Mouse (Mus musculus) heart, embryonic 14.5 days (tissue): Measurements from ENCODE around the gene Tnni3. TPM values are rescaled to one million over a fixed set of nuclear protein-coding genes. Genes with fewer than 3 reads are reported as not detected.
A peak's percentile ranks its signal among the peaks of the same experiment; 100 is the strongest.

Experiments
- ATAC-seq: fragments of 200-750 bp; cut with Nextera tagmentation; 2 replicates; pipeline ENCODE4 v1.8.0; 2017; ENCODE audit warnings: low read depth, moderate TSS enrichment; ENCODE audit not compliant: insufficient number of reproducible peaks, insufficient read depth, low FRiP score
- H3K27ac ChIP-seq, 2 experiments: fragments of 200-500 bp in 1 of 2; fragments of 300-500 bp in 1 of 2; sonication (generic) in 1 of 2; replicated peaks in 1 of 2; 2 replicates each; pipeline ENCODE4 v1.5.1; 2012 to 2014; ENCODE audit warnings: low read depth in 2 of 2, low read length in 2 of 2, control low read depth in 1 of 2, mild to moderate bottlenecking in 1 of 2, mixed read lengths in 1 of 2; ENCODE audit not compliant: control insufficient read depth in 1 of 2, insufficient read depth in 1 of 2
- H3K27me3 ChIP-seq: fragments of 300-500 bp; sonication (generic); 2 replicates; pipeline ENCODE4 v1.6.1; 2014; ENCODE audit warnings: mild to moderate bottlenecking, low read length, control low read depth; ENCODE audit not compliant: control insufficient read depth, insufficient read depth
- H3K36me3 ChIP-seq: fragments of 300-500 bp; sonication (generic); 2 replicates; pipeline ENCODE4 v1.6.1; 2014; ENCODE audit warnings: mild to moderate bottlenecking, control low read depth, low read length, mixed read lengths; ENCODE audit not compliant: control insufficient read depth, insufficient read depth
- H3K4me1 ChIP-seq, 2 experiments: fragments of 200-500 bp in 1 of 2; fragments of 300-500 bp in 1 of 2; sonication (generic) in 1 of 2; 2 replicates each; pipeline ENCODE4 v1.6.1; 2012 to 2014; ENCODE audit warnings: low read length in 2 of 2, control low read depth in 1 of 2, mixed read lengths in 1 of 2; ENCODE audit not compliant: control insufficient read depth in 2 of 2, insufficient read depth in 2 of 2
- H3K4me2 ChIP-seq: fragments of 300-500 bp; sonication (generic); 2 replicates; pipeline ENCODE4 v1.6.1; 2014; ENCODE audit warnings: mild to moderate bottlenecking, low read length
- H3K4me3 ChIP-seq, 2 experiments: fragments of 200-500 bp in 1 of 2; fragments of 300-500 bp in 1 of 2; sonication (generic) in 1 of 2; 2 replicates each; pipeline ENCODE4 v1.5.1; 2012 to 2014; ENCODE audit warnings: low read length in 2 of 2, mild to moderate bottlenecking in 2 of 2, control low read depth in 1 of 2, low read depth in 1 of 2, moderate library complexity in 1 of 2; ENCODE audit not compliant: control insufficient read depth in 1 of 2, insufficient read depth in 1 of 2
- H3K9ac ChIP-seq: fragments of 300-500 bp; sonication (generic); 2 replicates; pipeline ENCODE4 v1.6.1; 2014; ENCODE audit warnings: mild to moderate bottlenecking, low read length
- H3K9me3 ChIP-seq: fragments of 300-500 bp; sonication (generic); 2 replicates; pipeline ENCODE4 v1.6.1; 2016; ENCODE audit warnings: low read length, control low read depth; ENCODE audit not compliant: control insufficient read depth
- WGBS: fragments of 180-500 bp; shearing (Covaris S2); extraction: QIAGEN DNeasy Blood & Tissue Kit; methylation state at CpG from one replicate; pipeline ENCODE4 v1.1.7; 2014; 5-methylcytosine and 5-hydroxymethylcytosine counted together
- polyA plus RNA-seq: library from polyadenylated mRNA; unstranded; fragments of >200 nt; fragmentation: Nextera tagmentation; extraction: Ambion mirVana; gene quantifications from 2 replicates; pipeline ENCODE4 v1.2.1, GENCODE M21; 2014

The Tnni3 gene
- polyA plus RNA-seq, 1 experiment from 2014 or later = 2,958 TPM

- Histone ChIP-seq H3K4me1 (peaks cover 41 to 61% of the 10 kb centered on the region in 2 experiments), H3K4me2 (peak overlapping the region; percentile 59), H3K9me3 (no peaks in the 10 kb centered on the region), H3K4me3 (peak overlapping the region; percentile 11 to 24), H3K27ac (peak overlapping the region; percentile 79 to 82), H3K27me3 (no peaks in the 10 kb centered on the region), H3K36me3 (peaks cover 23% of the 10 kb centered on the region), H3K9ac (peak overlapping the region; percentile 69)
- WGBS = 6% methylated on average over 24 of the region's 24 CpGs
- peak; percentile 84 for ATAC-seq
Observed at GRCm38 (mm10) chr7:4509863-4510608, 14.0 kb downstream of the Tnni3 start.

- no peak overlapping the region for H3K4me3 ChIP-seq
- peaks cover 32 to 48% of the 10 kb centered on the region in 2 experiments for H3K4me1 ChIP-seq
- ATAC-seq = no peak
- 63% methylated on average over 8 of the region's 8 CpGs for WGBS
- peaks cover 32% of the 10 kb centered on the region for H3K36me3 ChIP-seq
- no peaks in the 10 kb centered on the region for H3K27me3 ChIP-seq
- 0 out of 4 replicates have a peak overlapping the region, but pooled peaks of 1 of the 2 experiments have one; percentile 28 for H3K27ac ChIP-seq
- H3K9ac ChIP-seq = peak overlapping the region; percentile 68
- no peaks in the 10 kb centered on the region for H3K9me3 ChIP-seq
- H3K4me2 ChIP-seq = peak overlapping the region; percentile 59
Observed at GRCm38 (mm10) chr7:4508739-4509116, 15.3 kb downstream of the Tnni3 start.

GRCm38 (mm10) chr7:4508062-4508738 lies 15.8 kb downstream of the Tnni3 start:
- Histone ChIP-seq H3K27me3 (no peaks in the 10 kb centered on the region), H3K4me3 (no peak overlapping the region), H3K9ac (peak overlapping the region; percentile 68), H3K4me1 (peaks cover 28 to 43% of the 10 kb centered on the region in 2 experiments), H3K4me2 (peak overlapping the region; percentile 59; the same call in 1 of the 2 replicates), H3K36me3 (peaks cover 32% of the 10 kb centered on the region), H3K27ac (0 out of 4 replicates have a peak overlapping the region, but pooled peaks of 1 of the 2 experiments have one; percentile 28), H3K9me3 (no peaks in the 10 kb centered on the region)
- no peak for ATAC-seq
- WGBS = 65% methylated on average over 21 of the region's 32 CpGs

- no peak overlapping the region for H3K9ac ChIP-seq
- no peaks in the 10 kb centered on the region for H3K27me3 ChIP-seq
- H3K36me3 ChIP-seq = peaks cover 32% of the 10 kb centered on the region
- WGBS = 65% methylated on average over 3 of the region's 4 CpGs
- H3K4me1 ChIP-seq = peaks cover 28 to 34% of the 10 kb centered on the region in 2 experiments
- no peak overlapping the region for H3K27ac ChIP-seq
- no peaks in the 10 kb centered on the region for H3K9me3 ChIP-seq
- no peak for ATAC-seq
- no peak overlapping the region for H3K4me3 ChIP-seq
- H3K4me2 ChIP-seq = no peak overlapping the region
Observed at GRCm38 (mm10) chr7:4507220-4507619, 16.8 kb downstream of the Tnni3 start.

DNA sequence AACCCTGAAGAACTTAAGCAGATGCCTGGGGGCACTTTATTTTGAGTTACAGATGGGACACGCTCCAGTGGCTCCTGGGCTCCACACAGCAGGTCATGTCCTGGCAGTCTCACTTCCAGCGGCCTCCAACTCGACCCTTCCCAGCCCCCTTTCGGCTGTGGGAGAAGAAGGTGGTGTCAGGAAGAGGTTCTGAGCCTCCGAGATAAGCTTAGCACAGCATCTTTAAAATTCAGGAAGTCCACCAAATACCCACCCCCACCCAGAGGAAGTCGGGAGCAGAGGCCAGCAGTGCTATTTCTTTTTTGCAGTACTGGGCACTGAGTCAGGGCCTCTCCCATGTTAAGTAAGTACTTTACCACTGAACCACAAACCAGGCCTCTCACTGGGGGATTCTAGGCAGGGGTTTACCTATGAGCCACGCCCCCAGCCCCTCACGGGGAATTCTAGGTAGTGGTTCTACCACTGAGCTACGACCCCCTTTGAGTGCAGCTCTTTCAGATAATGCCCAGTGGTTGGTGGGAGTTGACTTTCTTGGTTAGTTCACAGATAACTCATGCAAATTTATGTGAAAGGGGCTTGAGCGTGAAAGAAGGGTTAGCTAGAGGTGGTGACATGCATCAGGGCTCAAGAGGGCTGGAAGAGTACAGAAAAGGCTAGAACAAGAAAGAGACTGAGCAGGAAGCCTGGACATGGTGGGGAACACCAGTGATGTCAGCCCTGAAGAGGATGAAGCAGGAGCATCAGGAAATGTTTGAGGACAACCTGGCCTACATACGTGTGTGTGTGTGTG lies 19.2 kb downstream of the Tnni3 start:
- no peaks in the 10 kb centered on the region for H3K9me3 ChIP-seq
- WGBS = 39% methylated on average over 11 of the region's 11 CpGs
- peaks cover 32% of the 10 kb centered on the region for H3K36me3 ChIP-seq
- H3K4me1 ChIP-seq = peaks cover 10 to 21% of the 10 kb centered on the region in 2 experiments
- no peak for ATAC-seq
- H3K9ac ChIP-seq = no peak overlapping the region
- no peak overlapping the region for H3K4me2 ChIP-seq
- H3K27me3 ChIP-seq = no peaks in the 10 kb centered on the region
- H3K27ac ChIP-seq = peak overlapping the region; percentile 49 to 61; a peak in 3 of 4 replicates
- no peak overlapping the region for H3K4me3 ChIP-seq

GRCm38 (mm10) chr7:4503858-4504257 lies 20.2 kb downstream of the Tnni3 start:
- H3K27ac ChIP-seq = peak overlapping the region; percentile 49 to 61; a peak in 1 of 4 replicates
- WGBS = 78% methylated on average over 5 of the region's 5 CpGs
- ATAC-seq = no peak

GRCm38 (mm10) chr7:4503100-4503499 lies 20.9 kb downstream of the Tnni3 start:
- Histone ChIP-seq H3K4me3 (no peak overlapping the region), H3K36me3 (peaks cover 34% of the 10 kb centered on the region), H3K27me3 (no peaks in the 10 kb centered on the region), H3K9me3 (no peaks in the 10 kb centered on the region), H3K9ac (no peak overlapping the region), H3K4me1 (peaks cover 17 to 27% of the 10 kb centered on the region in 2 experiments), H3K27ac (peak overlapping the region in 1 of 2 experiments; percentile 94; a peak in 1 of 4 replicates), H3K4me2 (no peak overlapping the region)
- ATAC-seq = no peak
- WGBS = 74% methylated on average over 4 of the region's 4 CpGs

More at GRCm38 (mm10) chr7:4503858-4504257, 20.2 kb downstream of the Tnni3 start:
- H3K4me1 ChIP-seq = peaks cover 15 to 23% of the 10 kb centered on the region in 2 experiments
- H3K4me3 ChIP-seq = no peak overlapping the region
- peaks cover 37% of the 10 kb centered on the region for H3K36me3 ChIP-seq
- H3K4me2 ChIP-seq = no peak overlapping the region
- H3K27me3 ChIP-seq = no peaks in the 10 kb centered on the region
- H3K9me3 ChIP-seq = no peaks in the 10 kb centered on the region
- no peak overlapping the region for H3K9ac ChIP-seq
